Mouse (Mus musculus) midbrain, postnatal 0 days (tissue): ENCODE measurements around the gene Wfikkn2. TPM values are rescaled to one million over a fixed set of nuclear protein-coding genes. Genes with fewer than 3 reads are reported as not detected.

ENCODE experiments used
- ATAC-seq: fragments of 200-750 bp; cut with Nextera tagmentation; 2 replicates; pipeline ENCODE4 v1.8.0; 2017; ENCODE audit warnings: moderate number of reproducible peaks, mild to moderate bottlenecking, moderate TSS enrichment, moderate library complexity; ENCODE audit not compliant: low FRiP score
- DNase-seq: peaks from one replicate; pipeline ENCODE4 v3.0.0-alpha.2; 2015; ENCODE audit warnings: low spot score
- H3K27ac ChIP-seq: fragments of 300-500 bp; sonication (generic); 2 replicates; pipeline ENCODE4 v1.5.1; 2014; ENCODE audit warnings: low read depth, mild to moderate bottlenecking, low read length, mixed read lengths
- H3K27me3 ChIP-seq: fragments of 300-500 bp; sonication (generic); 2 replicates; pipeline ENCODE4 v1.6.1; 2014; ENCODE audit warnings: low read length, control low read depth, mixed read lengths; ENCODE audit not compliant: insufficient read depth
- H3K36me3 ChIP-seq: fragments of 300-500 bp; sonication (generic); 2 replicates; pipeline ENCODE4 v1.6.1; 2014; ENCODE audit warnings: low read length, control low read depth, mixed read lengths; ENCODE audit not compliant: insufficient read depth
- H3K4me1 ChIP-seq: fragments of 300-500 bp; sonication (generic); 2 replicates; pipeline ENCODE4 v1.6.1; 2014; ENCODE audit warnings: mild to moderate bottlenecking, control low read depth, antibody characterized with exemption, low read length, mixed read lengths; ENCODE audit not compliant: insufficient read depth
- H3K4me2 ChIP-seq: fragments of 300-500 bp; sonication (generic); 2 replicates; pipeline ENCODE4 v1.6.1; 2014; ENCODE audit warnings: low read depth, mild to moderate bottlenecking, low read length, mixed read lengths; ENCODE audit not compliant: poor library complexity, severe bottlenecking
- H3K4me3 ChIP-seq: fragments of 300-500 bp; sonication (generic); 2 replicates; pipeline ENCODE4 v1.5.1; 2014; ENCODE audit warnings: low read depth, mild to moderate bottlenecking, low read length, moderate library complexity
- H3K9ac ChIP-seq: fragments of 300-500 bp; sonication (generic); replicated peaks from 2 replicates; pipeline ENCODE4 v1.6.1; 2014; ENCODE audit warnings: mild to moderate bottlenecking, low read length, moderate library complexity, mixed read lengths; ENCODE audit not compliant: poor library complexity, severe bottlenecking
- H3K9me3 ChIP-seq: fragments of 300-500 bp; sonication (generic); 2 replicates; pipeline ENCODE4 v1.6.1; 2016; ENCODE audit warnings: low read length, control low read depth
- CTCF ChIP-seq: IDR thresholded peaks from 2 replicates; pipeline ENCODE4 v1.5.1; 2016; ENCODE audit warnings: antibody characterized with exemption, mild to moderate bottlenecking
- WGBS: fragments of 180-500 bp; shearing (Covaris S2); extraction: QIAGEN DNeasy Blood & Tissue Kit; methylation state at CpG from one replicate; pipeline ENCODE4 v1.1.7; 2014; 5-methylcytosine and 5-hydroxymethylcytosine counted together
- polyA plus RNA-seq: library from polyadenylated mRNA; unstranded; fragments of >200 nt; fragmentation: Nextera tagmentation; extraction: Ambion mirVana; gene quantifications from 2 replicates; pipeline ENCODE4 v1.2.1, GENCODE M21; 2015
- total RNA-seq: library from RNA; depleted of rRNA; stranded (reverse); fragments of >200 nt; gene quantifications from 2 replicates; pipeline ENCODE4 v1.2.3, GENCODE M21; 2014; rRNA removed

Gene Wfikkn2
- 5.0 and 10.0 TPM in 2 replicates for total RNA-seq
- polyA plus RNA-seq, result 2.6 and 2.7 TPM in 2 replicates

DNA sequence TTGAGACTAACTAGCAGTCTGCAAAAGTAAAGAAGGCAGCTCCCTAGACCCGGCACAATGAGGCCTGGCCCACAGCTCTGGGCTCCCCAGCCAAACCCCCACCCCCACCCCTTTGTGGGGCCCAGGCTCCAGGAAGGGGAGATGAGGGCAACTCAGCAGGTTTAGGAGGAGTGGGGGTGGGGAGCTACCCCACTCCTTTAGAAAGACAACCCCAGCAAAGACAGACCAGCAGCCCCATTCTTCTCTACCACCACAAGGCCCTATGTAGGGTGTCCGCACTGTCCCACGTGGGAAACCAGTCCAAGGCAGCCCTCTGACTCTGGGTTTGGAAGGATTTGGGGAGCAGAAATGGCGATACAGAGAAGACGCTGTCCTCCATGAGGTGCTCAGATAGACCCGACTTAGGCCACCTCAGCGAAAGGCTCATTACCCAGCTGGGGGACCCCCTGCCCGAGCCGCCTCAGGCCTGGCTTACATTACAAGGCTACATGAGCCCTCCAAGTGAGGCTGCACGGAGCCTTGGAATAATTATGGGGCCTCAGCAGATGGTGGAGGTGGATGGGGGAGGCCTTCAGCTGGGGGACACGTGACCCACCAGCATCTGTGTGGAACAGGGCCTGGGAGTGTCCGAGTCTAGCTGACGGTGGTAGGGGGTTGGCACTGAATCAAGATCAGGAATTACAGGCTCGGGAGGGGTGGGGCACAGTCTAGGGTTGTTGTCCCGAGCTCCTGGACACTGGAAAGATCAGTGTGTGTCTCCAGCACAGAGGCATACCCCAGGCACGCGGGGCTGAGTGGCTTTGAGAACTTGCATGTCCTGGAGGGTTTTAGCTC is at the start of gene Wfikkn2:
Gene Wfikkn2, minus strand, starts transcription at position 51 of the 834 bp plus-strand sequence.
- no peak within 1 kb of the TSS for H3K4me3 ChIP-seq
- H3K36me3 ChIP-seq, result no peaks in the 10 kb centered on the region
- ATAC-seq (peak; percentile 65; the same call in 1 of the 2 replicates), DNase-seq (peak; percentile 86)
- no peak within 1 kb of the TSS for H3K27ac ChIP-seq
- WGBS, result 37% methylated on average over 17 of the region's 17 CpGs
- H3K4me2 ChIP-seq, result no peak within 1 kb of the TSS
- H3K9ac ChIP-seq, result no peak within 1 kb of the TSS
- H3K4me1 ChIP-seq, result peaks cover 11% of the 10 kb centered on the region; the same call in 1 of the 2 replicates
- no peaks in the 10 kb centered on the region for H3K9me3 ChIP-seq
- H3K27me3 ChIP-seq, result no peaks in the 10 kb centered on the region
- TF ChIP-seq CTCF, result no peak

DNA sequence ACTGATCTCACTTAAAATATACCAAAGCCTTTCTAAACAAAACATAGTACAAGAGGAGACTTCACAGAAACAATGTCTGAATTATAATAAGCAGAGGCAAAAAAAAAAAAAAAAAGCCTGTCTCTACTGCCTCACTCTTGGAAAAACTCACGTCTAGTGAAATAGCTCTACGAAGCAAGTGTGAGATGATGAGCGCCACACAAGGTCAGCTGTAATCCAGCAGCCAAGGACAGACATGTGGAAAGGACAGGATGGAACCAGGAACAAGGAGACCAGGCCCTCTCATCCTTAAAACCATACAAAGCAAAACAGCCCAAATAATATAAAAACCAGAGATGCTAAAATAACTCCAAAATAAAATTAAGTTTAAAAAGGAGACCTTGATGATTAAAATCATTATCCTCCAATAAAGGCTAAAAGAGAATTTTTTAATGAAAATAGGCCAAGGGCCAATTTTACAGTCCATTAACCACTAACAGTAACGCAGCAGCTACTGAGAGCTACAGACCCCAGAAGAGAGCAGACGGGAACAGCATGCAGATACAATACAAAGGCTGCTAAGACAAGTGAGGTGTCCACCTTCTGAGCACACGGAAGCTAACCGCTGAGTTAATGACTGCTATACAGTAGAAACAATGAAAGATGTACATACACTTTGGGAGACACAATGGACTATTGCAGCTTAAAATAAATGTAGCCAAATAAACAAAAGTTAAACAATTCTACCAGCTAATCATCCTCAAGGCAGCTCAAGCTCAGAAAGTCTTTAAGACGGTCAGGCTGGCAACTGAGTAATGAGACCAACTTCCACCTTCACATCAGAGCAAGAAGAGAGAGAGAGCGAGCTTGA is 49.4 kb upstream of the Wfikkn2 start:
- no peaks in the 10 kb centered on the region for H3K4me1 ChIP-seq
- peaks cover 52% of the 10 kb centered on the region for H3K36me3 ChIP-seq
- no peaks in the 10 kb centered on the region for H3K27me3 ChIP-seq
- no peak overlapping the region for H3K9ac ChIP-seq
- H3K4me2 ChIP-seq, result no peak overlapping the region
- H3K4me3 ChIP-seq, result no peak overlapping the region
- no peak for ATAC-seq
- TF ChIP-seq CTCF, result no peak
- H3K27ac ChIP-seq, result no peak overlapping the region
- no peaks in the 10 kb centered on the region for H3K9me3 ChIP-seq
- 75% methylated on average over 9 of the region's 9 CpGs for WGBS
- no peak for DNase-seq

GRCm38 (mm10) chr11:94290062-94290740 is 44.4 kb upstream of the Wfikkn2 start:
- Histone ChIP-seq H3K9me3 (no peaks in the 10 kb centered on the region), H3K4me3 (no peak overlapping the region), H3K36me3 (peaks cover 56% of the 10 kb centered on the region; the same call in 1 of the 2 replicates), H3K9ac (no peak overlapping the region), H3K4me1 (no peaks in the 10 kb centered on the region), H3K4me2 (no peak overlapping the region), H3K27ac (no peak overlapping the region), H3K27me3 (no peaks in the 10 kb centered on the region)
- WGBS, result 91% methylated on average over 10 of the region's 10 CpGs
- no peak for TF ChIP-seq CTCF
- no peak for ATAC-seq
- DNase-seq, result no peak

DNA sequence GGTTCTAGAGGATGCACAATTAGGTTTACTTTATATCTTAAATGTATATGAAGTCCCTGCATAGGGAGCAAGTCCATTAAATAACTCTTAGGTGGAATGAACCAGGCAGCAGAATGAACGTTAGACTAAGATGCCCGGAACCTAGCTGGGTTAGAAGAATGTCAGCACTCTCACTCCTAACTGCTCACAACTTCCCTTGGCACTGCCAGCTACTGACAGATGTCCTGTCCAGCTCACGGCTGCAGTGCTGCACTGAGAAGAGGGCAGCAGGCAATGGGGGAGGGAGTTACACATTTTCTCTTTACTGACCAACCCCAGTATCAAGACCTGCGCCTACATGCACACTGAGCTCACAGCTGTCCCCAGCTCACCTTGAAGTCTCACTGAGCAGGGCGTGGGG is 41.3 kb upstream of the Wfikkn2 start:
- WGBS, result 95% methylated on average over 5 of the region's 5 CpGs
- Histone ChIP-seq H3K27ac (no peak overlapping the region), H3K9me3 (no peaks in the 10 kb centered on the region), H3K36me3 (peaks cover 41% of the 10 kb centered on the region), H3K4me2 (no peak overlapping the region), H3K27me3 (no peaks in the 10 kb centered on the region), H3K4me1 (no peaks in the 10 kb centered on the region), H3K9ac (no peak overlapping the region), H3K4me3 (no peak overlapping the region)
- DNase-seq, result no peak
- no peak for ATAC-seq
- no peak for TF ChIP-seq CTCF

DNA sequence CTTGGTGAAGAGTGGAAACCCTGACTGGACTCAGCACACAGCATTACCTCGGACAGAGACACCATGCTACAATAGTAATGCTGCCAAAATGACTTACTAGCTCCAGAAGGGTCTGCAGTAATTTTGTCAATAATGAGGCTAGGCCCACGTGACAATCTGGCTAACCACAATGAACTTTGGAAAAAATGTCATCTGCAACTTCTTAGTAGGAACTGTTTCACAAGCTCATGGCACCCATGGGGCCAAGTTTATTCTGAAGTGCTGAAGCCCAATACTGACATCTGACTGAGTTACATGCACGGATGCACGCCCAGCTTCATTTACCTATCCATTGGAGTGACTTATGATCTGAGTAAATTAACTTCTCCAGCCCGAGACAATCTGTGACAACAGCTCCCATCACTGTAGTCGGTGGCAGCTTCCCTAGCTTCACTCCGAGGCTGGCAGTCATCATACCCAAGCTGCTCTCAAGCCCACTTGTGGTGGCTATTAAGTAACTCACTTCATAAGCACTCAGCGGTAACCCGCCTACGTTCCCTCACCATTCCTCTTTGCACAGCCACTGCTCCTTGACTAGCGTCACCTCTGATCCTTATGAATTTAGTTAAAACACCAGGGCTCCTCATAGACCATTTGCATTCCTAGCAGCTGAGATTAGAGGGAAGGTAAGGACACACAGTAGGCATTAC is 40.2 kb upstream of the Wfikkn2 start:
- Histone ChIP-seq H3K4me1 (no peaks in the 10 kb centered on the region), H3K36me3 (peaks cover 38% of the 10 kb centered on the region), H3K9me3 (no peaks in the 10 kb centered on the region), H3K27ac (no peak overlapping the region), H3K27me3 (no peaks in the 10 kb centered on the region), H3K4me2 (no peak overlapping the region), H3K4me3 (no peak overlapping the region), H3K9ac (no peak overlapping the region)
- ATAC-seq (no peak), DNase-seq (no peak)
- no peak for TF ChIP-seq CTCF
- 94% methylated on average over 11 of the region's 11 CpGs for WGBS
